Mouse (Mus musculus): ENCODE data around the gene Micu1.
A peak's percentile ranks its signal among the peaks of the same experiment; 100 is the strongest.
"Not testable (repeated sequence)": the region's sequence is repeated elsewhere in the genome, so short reads cannot be mapped to it uniquely, and the experiment has no call there.

The Micu1 gene

GRCm38 (mm10) chr10:59702207-59703032 lies at the start of gene Micu1:
Gene Micu1 (plus strand): TSS chr10:59702477.
- peak; percentile 94 for DNase-seq (ENCODE audit: low spot score)

GRCm38 (mm10) chr10:59656799-59657198 lies 45.5 kb upstream of the Micu1 start:
- no peak for DNase-seq (ENCODE audit: low spot score)

GRCm38 (mm10) chr10:59664765-59665164 lies 37.5 kb upstream of the Micu1 start:
- DNase-seq (ENCODE audit: low spot score) = no peak

GRCm38 (mm10) chr10:59665503-59666291 lies 36.6 kb upstream of the Micu1 start:
- DNase-seq (ENCODE audit: low spot score) = no peak

- DNase-seq (ENCODE audit: low spot score) = no peak
These were observed 34.9 kb upstream of the Micu1 start for GRCm38 (mm10) chr10:59667377-59667776.

GRCm38 (mm10) chr10:59668491-59668890 lies 33.8 kb upstream of the Micu1 start:
- DNase-seq (ENCODE audit: low spot score) = no peak

- no peak for DNase-seq (ENCODE audit: low spot score)
These were observed 24.4 kb upstream of the Micu1 start for GRCm38 (mm10) chr10:59677836-59678235.

- DNase-seq (ENCODE audit: low spot score) = no peak
These were observed 23.1 kb upstream of the Micu1 start for GRCm38 (mm10) chr10:59679189-59679588.

- not testable (repeated sequence) for DNase-seq (ENCODE audit: low spot score)
These were observed 16.7 kb upstream of the Micu1 start for GRCm38 (mm10) chr10:59685586-59685985.

- DNase-seq (ENCODE audit: low spot score) = no peak
These were observed 15.2 kb upstream of the Micu1 start for GRCm38 (mm10) chr10:59687126-59687525.

GRCm38 (mm10) chr10:59689836-59690235 lies 12.4 kb upstream of the Micu1 start:
- no peak for DNase-seq (ENCODE audit: low spot score)

GRCm38 (mm10) chr10:59692441-59692840 lies 9.8 kb upstream of the Micu1 start:
- no peak for DNase-seq (ENCODE audit: low spot score)

- no peak for DNase-seq (ENCODE audit: low spot score)
These were observed 8.2 kb upstream of the Micu1 start for GRCm38 (mm10) chr10:59694104-59694503.

- DNase-seq (ENCODE audit: low spot score) = no peak
These were observed 2.8 kb upstream of the Micu1 start for GRCm38 (mm10) chr10:59699516-59699915.

GRCm38 (mm10) chr10:59701805-59702204 lies 472 bp upstream of the Micu1 start:
- no peak for DNase-seq (ENCODE audit: low spot score)

- no peak for DNase-seq (ENCODE audit: low spot score)
These were observed 933 bp downstream of the Micu1 start for GRCm38 (mm10) chr10:59703060-59703760.

GRCm38 (mm10) chr10:59706991-59707546 lies 4.8 kb downstream of the Micu1 start:
- no peak for DNase-seq (ENCODE audit: low spot score)

- no peak for DNase-seq (ENCODE audit: low spot score)
These were observed 5.3 kb downstream of the Micu1 start for GRCm38 (mm10) chr10:59707595-59707994.

GRCm38 (mm10) chr10:59709281-59709680 lies 7.0 kb downstream of the Micu1 start:
- DNase-seq (ENCODE audit: low spot score) = no peak

GRCm38 (mm10) chr10:59710246-59710645 lies 8.0 kb downstream of the Micu1 start:
- peak; percentile 19 for DNase-seq (ENCODE audit: low spot score)

GRCm38 (mm10) chr10:59712062-59712461 lies 9.8 kb downstream of the Micu1 start:
- DNase-seq (ENCODE audit: low spot score) = no peak

- no peak for DNase-seq (ENCODE audit: low spot score)
These were observed 17.7 kb downstream of the Micu1 start for GRCm38 (mm10) chr10:59720017-59720416.
